Mouse (Mus musculus) cerebellum, adult 9-11 months (tissue): ENCODE measurements around the gene Psmg3.

ENCODE experiments used
- DNase-seq: peaks from one replicate; pipeline ENCODE4 v3.0.0; 2022

Gene Psmg3

DNA sequence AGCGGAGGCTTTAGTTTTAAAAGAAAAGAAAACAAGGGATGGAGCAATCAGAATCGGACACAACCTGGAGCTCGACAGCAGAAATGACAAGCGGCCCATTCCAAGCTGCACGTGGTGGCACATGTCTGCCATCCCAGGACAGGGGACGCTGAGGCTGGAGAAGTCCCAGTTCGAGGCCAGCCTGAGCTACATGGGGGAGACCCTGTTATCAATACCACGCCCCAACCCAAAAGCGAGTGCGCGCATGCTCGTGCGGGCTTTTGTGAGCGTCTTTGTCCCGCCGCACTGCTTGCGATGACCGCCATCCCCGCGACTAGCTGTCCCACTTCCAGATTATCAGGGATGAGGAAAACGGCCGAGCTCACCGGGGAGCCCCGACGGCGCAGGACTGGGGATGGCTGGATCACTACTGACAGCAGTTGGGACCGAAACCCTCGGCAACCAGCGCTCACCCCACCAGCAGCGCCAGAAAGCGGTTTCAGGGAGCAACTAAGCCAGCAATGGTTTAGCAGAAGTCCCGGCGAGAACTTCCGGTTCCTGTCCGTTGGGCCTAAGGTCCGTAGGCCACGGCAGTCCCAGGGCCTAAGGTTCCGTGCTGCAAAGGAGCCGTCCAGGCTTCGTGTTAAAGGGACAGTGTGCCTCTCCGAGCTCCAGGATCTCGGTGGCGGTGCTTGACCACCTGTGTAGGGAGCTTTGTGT lies at the start of gene Psmg3, which contains the start of gene Gm26938:
Gene Psmg3 (minus strand): TSS at position 529 of the 699 bp plus-strand sequence.
Gene Gm26938 (minus strand): TSS at position 51 of the 699 bp plus-strand sequence.
- DNase-seq: peak; percentile 89

GRCm38 (mm10) chr5:139871526-139871925 lies 44.8 kb upstream of the Psmg3 start:
- no peak for DNase-seq

- DNase-seq: no peak
Observed at GRCm38 (mm10) chr5:139870886-139871285, 44.2 kb upstream of the Psmg3 start.

DNA sequence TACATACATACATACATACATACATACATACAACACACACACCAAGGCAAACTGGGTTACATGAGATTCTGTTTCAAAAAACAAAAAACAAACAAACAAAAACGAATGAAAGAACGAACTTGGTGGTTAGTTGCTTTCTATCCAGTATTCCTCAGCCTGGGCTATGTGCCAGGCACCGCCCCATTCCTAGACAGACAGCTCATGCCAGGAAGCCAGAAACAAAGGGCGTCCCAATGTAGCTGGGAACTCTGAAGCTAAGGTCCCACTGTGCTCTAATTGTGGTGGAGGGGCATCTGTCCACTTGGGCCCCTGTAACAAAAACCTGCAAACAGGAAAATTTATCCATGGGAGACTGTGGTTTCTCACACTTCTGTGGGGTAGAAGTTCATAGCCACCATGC lies 36.1 kb upstream of the Psmg3 start:
- DNase-seq: no peak

DNA sequence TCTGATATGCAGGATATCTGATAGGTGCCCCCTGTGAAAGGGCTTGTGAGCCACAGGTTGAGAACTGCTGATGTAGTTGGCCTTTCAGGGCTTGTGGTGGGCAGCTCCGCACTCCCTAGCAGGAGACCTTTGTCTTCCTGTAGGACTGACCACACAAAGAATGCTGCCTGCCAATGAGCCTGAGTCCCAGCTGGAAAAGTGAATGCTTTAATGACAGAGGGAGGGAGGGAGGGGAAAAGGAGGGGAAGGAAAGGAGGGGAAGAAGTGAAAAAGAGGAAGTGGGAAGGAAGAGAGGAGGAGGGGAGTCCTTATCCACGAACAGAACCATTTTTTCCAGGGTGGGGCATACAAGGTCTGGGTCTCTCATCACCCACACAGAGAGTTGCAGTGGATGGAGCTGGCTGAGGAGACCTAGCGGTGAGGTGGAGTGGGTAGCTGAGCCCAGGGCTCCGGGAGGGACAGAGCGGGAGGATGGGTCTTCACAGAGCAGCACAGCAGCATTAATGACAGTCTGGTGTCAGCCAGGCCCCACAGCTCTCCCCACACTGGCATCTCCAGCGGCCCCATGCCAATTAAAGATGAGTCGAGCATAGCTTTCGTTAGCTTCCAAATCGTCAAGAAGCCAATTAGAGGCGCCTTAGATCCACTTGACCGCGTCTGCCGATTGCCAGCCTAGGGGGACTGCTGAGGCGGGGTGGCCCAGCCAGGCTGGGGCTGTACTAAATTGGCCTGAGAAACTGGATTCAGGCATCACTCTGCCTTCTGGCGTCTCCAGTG lies 33.8 kb upstream of the Psmg3 start:
- DNase-seq: no peak

DNA sequence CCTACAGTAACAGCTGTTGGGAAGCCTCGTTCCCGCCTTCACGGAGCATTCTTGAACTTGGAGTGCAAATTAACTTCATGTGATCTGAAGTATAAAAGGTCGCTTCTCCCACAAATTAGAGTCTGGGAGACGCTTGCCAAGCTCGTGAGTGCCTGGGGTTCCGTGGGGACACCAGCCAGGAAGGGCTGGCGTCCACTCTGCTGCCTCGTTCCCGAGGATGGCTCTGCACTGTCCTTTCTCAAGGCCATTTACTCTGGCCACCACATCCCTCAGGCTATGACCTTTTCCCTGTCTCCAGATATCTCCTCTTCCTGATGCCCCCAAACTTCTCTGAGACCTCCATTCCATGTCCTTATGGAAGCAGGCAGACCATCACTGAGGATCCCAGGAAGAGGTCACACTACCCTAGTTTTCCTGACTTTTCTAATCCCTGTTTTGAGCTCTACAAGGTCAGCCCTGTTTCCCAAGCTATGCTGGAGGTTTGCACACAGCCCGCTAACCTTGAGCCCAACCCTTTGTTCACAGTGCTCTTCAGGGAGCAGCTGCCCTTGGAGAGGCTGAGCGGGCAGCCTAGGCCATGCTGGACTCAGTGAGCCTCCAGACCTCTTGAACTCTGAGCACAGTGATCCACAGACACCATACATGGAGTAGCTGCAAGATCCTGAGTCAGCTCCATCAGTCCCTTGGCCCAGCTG lies 23.1 kb upstream of the Psmg3 start:
- no peak for DNase-seq

GRCm38 (mm10) chr5:139839142-139839541 lies 12.5 kb upstream of the Psmg3 start:
- no peak for DNase-seq

DNA sequence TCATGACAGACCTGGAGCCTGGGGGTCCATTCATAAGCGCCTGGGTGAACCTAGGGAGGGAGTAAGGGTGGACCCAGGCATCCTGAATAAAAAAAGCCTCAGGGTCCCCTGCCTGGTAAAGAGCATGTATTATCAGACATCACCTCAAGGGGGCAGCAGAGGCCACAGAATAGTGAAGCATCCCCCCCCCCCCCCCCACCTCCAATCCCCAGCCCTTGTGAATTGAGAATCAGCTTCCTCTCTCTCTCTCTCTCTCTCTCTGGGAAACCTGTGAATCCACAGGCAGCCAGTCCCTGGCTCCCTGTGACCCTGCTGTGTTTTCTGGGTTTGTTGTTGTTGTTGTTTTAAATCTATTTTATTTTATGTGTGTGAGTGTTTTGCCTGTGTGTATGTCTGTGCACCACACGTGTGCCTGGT lies 11.8 kb upstream of the Psmg3 start:
- peak; percentile 14 for DNase-seq

GRCm38 (mm10) chr5:139835706-139836105 lies 9.0 kb upstream of the Psmg3 start:
- no peak for DNase-seq

DNA sequence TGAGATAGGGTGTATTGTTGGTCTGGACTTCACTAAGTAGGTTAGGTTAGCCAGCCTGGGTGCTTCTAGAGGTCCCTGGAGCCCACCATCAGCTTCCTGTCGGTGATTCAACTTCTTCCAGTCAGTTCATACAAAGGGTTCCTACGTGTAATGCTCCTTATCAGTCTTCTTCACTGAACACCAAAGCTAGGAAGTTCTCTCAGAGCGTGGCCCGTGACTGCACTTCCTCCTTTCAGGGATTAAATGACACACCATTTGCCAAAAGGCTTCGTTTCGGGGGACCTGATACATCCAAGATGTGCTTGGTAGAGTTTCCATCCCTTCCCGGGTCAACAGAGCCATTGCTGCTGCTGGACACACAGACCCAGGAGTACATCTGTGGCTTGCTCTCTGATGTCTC lies 5.4 kb upstream of the Psmg3 start:
- DNase-seq: no peak

GRCm38 (mm10) chr5:139830734-139831133 lies 4.0 kb upstream of the Psmg3 start:
- no peak for DNase-seq

- no peak for DNase-seq
Observed at GRCm38 (mm10) chr5:139829384-139829783, 2.7 kb upstream of the Psmg3 start.

DNA sequence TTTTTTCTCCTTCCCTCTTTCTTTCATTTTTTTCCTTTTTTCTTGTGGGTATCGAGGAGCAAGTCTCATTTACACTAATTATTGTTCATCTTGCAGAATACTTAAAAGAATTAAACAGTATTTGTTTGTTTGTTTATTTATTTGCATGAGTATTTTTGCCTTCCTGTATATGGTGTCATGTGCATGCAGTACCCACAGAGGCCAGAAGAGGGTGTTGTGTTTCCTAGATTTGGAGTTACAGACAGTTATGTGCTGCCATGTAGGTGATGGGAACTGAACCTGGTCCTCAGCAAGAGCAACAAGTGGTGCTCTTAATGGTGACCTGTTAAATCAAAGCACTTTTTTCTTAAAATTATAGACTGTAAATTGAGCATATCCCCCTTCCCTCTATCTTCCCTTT lies 908 bp upstream of the Psmg3 start:
- DNase-seq: no peak

DNA sequence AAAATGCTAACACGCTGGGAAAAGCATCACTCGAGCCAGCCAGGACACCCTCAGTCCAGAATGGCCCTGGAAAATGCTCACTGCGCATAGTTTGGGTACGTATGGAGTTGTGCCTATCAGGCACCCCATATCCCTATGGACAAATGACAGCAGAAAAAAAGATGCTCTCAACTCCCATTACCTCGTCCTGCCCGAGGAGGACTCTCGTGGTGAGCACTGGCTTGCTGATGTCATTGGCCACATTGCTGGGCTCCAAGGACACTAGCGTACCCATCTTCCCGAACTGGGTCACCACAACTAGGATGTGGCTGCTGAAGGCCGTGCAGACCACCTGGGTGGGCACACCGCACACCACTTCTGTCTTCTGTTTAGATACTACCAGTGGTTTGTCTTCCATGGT lies 738 bp downstream of the Psmg3 start:
- DNase-seq: no peak

GRCm38 (mm10) chr5:139824531-139824930 lies 2.2 kb downstream of the Psmg3 start:
- no peak for DNase-seq

GRCm38 (mm10) chr5:139821466-139822459 lies 4.9 kb downstream of the Psmg3 start:
- DNase-seq: no peak

- DNase-seq: no peak
Observed at GRCm38 (mm10) chr5:139819538-139820181, 7.0 kb downstream of the Psmg3 start, which contains the start of gene Tmem184a. Tmem184a (minus strand) TSS chr5:139819917.

- DNase-seq: no peak
Observed at GRCm38 (mm10) chr5:139818801-139819200, 7.9 kb downstream of the Psmg3 start.

DNA sequence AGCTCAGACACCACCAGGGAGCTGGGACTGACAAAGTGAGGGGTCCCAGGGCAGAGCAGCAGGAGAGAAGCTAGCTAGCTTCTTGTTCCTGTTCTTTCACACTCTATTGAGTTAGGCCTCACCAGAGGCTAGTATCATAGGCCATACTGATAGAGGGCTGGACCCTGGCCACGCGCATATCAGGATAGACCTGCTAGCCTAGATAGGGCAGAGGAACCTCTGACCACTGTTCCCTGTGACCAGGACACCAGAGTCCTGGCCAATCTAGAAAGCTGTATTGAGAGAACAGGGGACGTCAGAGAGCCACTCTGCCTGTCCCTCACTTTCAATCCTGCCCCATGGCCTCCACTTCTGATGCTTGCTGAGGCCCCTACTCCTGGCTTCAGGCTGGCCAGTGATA lies 8.6 kb downstream of the Psmg3 start:
- no peak for DNase-seq

GRCm38 (mm10) chr5:139817292-139817691 lies 9.4 kb downstream of the Psmg3 start:
- DNase-seq: no peak

DNA sequence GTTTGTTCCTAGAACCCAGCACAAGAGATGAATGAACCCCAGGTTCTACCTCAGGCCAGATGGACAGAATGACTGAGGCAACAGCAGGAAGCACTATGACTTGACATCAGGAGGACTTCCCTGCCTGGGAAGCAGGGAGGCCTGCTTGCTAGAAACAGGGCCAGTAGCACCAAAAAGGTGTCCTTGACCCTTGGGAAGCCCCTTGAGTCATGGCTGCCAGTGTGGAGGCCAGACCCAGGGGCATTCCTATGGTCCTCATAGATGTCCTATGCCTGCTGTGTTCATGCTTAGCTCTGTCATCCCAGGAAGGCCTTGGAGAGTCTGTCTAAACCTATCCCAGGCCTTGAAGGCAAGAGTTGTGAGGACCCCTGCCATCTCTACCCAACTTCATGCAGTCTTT lies 10.2 kb downstream of the Psmg3 start:
- DNase-seq: no peak

GRCm38 (mm10) chr5:139815964-139816363 lies 10.7 kb downstream of the Psmg3 start:
- no peak for DNase-seq
